ENCODE assay signal across 9 mouse cellular contexts in the genomic region with DNA sequence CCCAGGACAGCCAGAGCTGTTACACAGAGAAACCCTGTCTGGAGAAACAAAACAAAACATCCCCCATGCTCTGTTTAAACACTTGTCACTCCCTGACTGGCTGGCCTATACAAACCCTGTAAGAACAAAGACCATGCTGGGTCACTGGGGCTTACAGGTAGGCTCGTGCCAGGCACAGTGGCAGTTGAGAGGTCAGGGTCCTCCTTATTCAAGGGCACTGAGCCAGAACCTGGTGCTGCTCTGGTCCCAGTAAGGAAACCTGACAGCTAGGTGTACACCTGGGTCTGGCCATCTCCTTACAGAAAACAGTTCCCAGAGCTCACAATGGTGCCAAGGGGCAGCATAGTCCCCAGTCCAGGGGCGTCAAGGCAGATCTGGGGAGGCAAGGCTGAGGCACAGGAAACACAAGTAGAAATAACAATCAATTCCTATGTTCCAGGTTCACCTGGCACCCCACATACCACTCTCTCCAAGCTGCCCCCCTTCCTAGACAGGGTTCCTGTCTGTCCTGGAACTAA. TPM values are rescaled to one million over a fixed set of nuclear protein-coding genes. Genes with fewer than 3 reads are reported as not detected.
A peak's percentile ranks its signal among the peaks of the same experiment; 100 is the strongest.
DNase-seq lines count a peak whose midpoint lies in the region; ATAC-seq and TF ChIP-seq lines count a peak whose summit lies in the region.
"Had no signal": no experiment of that assay in that cellular context is flagged by ENCODE, and none has a peak within 500 bp of the region (broad histone marks: within the 10 kb centered on the region; RNA-seq: fewer than 3 reads in every experiment).

No protein-coding gene starts in this region.

- intact Hi-C loops in left cerebral cortex, postnatal 36 days (cut with DNase I): no loop called here

- in situ Hi-C loops in ES-E14 (cut with MboI; ENCODE audit: low sequenced_read_pairs in 2 of 2, unreplicated experiment in 2 of 2): no loop called here

- no peaks in the 10 kb centered on the region for H3K27me3 ChIP-seq in heart, embryonic 11.5 days (ENCODE audit: control insufficient read depth, insufficient read depth, low read length)
- no peaks in the 10 kb centered on the region for H3K27me3 ChIP-seq in hindbrain, embryonic 13.5 days

- H3K4me3 ChIP-seq in heart, embryonic 11.5 days (ENCODE audit: low read depth, low read length): peak overlapping the region; percentile 92
- H3K4me3 ChIP-seq in ES-E14 (ENCODE audit: insufficient read depth in 1 of 2, low read depth in 1 of 2, low read length in 2 of 2, poor library complexity in 1 of 2, severe bottlenecking in 1 of 2) (peak overlapping the region; percentile 88 to 93; a peak in 3 of 4 replicates), macrophage (ENCODE audit: inconsistent target) (peak overlapping the region; percentile 64; the same call in 1 of the 2 replicates)
- H3K4me3 ChIP-seq in hindbrain, embryonic 13.5 days: peak overlapping the region; percentile 91

- H3K4me1 ChIP-seq in heart, embryonic 11.5 days (ENCODE audit: control insufficient read depth, insufficient read depth, low read length): peaks cover 35% of the 10 kb centered on the region
- peaks cover 2 to 17% of the 10 kb centered on the region in 2 experiments; a peak in 1 of 4 replicates for H3K4me1 ChIP-seq in ES-E14 (ENCODE audit: control insufficient read depth in 2 of 2, insufficient read depth in 2 of 2, low read length in 2 of 2, poor library complexity in 1 of 2)
- H3K4me1 ChIP-seq in hindbrain, embryonic 13.5 days (replicated peaks): peaks cover 46% of the 10 kb centered on the region

- no peaks in the 10 kb centered on the region for H3K9me3 ChIP-seq in heart, embryonic 11.5 days (replicated peaks; ENCODE audit: control insufficient read depth, low read length)
- no peaks in the 10 kb centered on the region for H3K9me3 ChIP-seq in ES-E14 (ENCODE audit: control insufficient read depth, insufficient read depth, low read depth, low read length)
- no peaks in the 10 kb centered on the region for H3K9me3 ChIP-seq in hindbrain, embryonic 13.5 days

- no peak for ATAC-seq in heart, embryonic 11.5 days (replicated peaks; ENCODE audit: insufficient number of reproducible peaks, low FRiP score, low TSS enrichment)
- ATAC-seq in hindbrain, embryonic 13.5 days (ENCODE audit: low FRiP score): no peak

- 85% methylated on average over 2 of the region's 2 CpGs for WGBS in heart, embryonic 11.5 days (ENCODE audit: insufficient replicate concordance)
- WGBS in hindbrain, embryonic 13.5 days: 62% methylated on average over 2 of the region's 2 CpGs
- 72% methylated on average over 2 of the region's 2 CpGs for WGBS in macrophage (ENCODE audit: missing documents)

- peak overlapping the region; percentile 96 for H3K4me2 ChIP-seq in heart, embryonic 11.5 days
- H3K4me2 ChIP-seq in hindbrain, embryonic 13.5 days: peak overlapping the region; percentile 97

- peaks cover 20% of the 10 kb centered on the region for H3K36me3 ChIP-seq in heart, embryonic 11.5 days (ENCODE audit: control insufficient read depth, insufficient read depth, low read length)
- H3K36me3 ChIP-seq in ES-E14 (ENCODE audit: control insufficient read depth, insufficient read depth, low read length, poor library complexity, severe bottlenecking): peaks cover 35% of the 10 kb centered on the region
- peaks cover 31% of the 10 kb centered on the region for H3K36me3 ChIP-seq in hindbrain, embryonic 13.5 days
- peaks cover 13% of the 10 kb centered on the region; the same call in 1 of the 2 replicates for H3K36me3 ChIP-seq in macrophage (ENCODE audit: inconsistent target)

- H3K27ac ChIP-seq in heart, embryonic 11.5 days (ENCODE audit: low read depth, low read length): no peak overlapping the region
- no peak overlapping the region for H3K27ac ChIP-seq in ES-E14 (ENCODE audit: insufficient read depth, low read depth, low read length, poor library complexity, severe bottlenecking)
- H3K27ac ChIP-seq in hindbrain, embryonic 13.5 days: no peak overlapping the region
- H3K27ac ChIP-seq in macrophage: no peak overlapping the region

- H3K79me2 ChIP-seq in macrophage (ENCODE audit: inconsistent target): peaks cover 43% of the 10 kb centered on the region

- H3K9ac ChIP-seq in heart, embryonic 11.5 days (ENCODE audit: low read depth, low read length): peak overlapping the region; percentile 92; the same call in 1 of the 2 replicates
- peak overlapping the region; percentile 95; the same call in 1 of the 2 replicates for H3K9ac ChIP-seq in ES-E14 (ENCODE audit: insufficient read depth, low read depth, low read length, poor library complexity, severe bottlenecking)
- peak overlapping the region; percentile 95 for H3K9ac ChIP-seq in hindbrain, embryonic 13.5 days

- no peak for DNase-seq in heart, adult 18-20 months
- DNase-seq in ES-E14 (ENCODE audit: low read depth, low spot score): no peak
- no peak for DNase-seq in adrenal gland, adult 8-10 months
- no peak for DNase-seq in left cerebral cortex, postnatal 36 days (ENCODE audit: low spot score in 2 of 2)
- DNase-seq in adipocyte (ENCODE audit: low spot score): no peak
- DNase-seq: cerebellum, postnatal 14 days had no signal

TF ChIP-seq in ES-E14, 5 proteins besides CTCF, POLR2A, EP300 and RAD21 (continues in another document):
- TF ChIP-seq ZC3H11A (IDR thresholded peaks at IDR 0.05; ENCODE audit: borderline replicate concordance, low read depth, low read length) (no peak), ZNF384 (IDR thresholded peaks at IDR 0.05; ENCODE audit: low read depth, low read length) (no peak), MAFK (IDR thresholded peaks at IDR 0.05; ENCODE audit: insufficient read depth, low read depth, low read length) (no peak), CHD2 (IDR thresholded peaks at IDR 0.05; ENCODE audit: low read depth, low read length) (no peak)

RNA-seq across cellular contexts. Expression of a gene that starts 1.5 kb away (rescaled TPM):
- polyA plus RNA-seq in heart, embryonic 11.5 days (2014; fragmentation: Nextera tagmentation; extraction: Ambion mirVana): 63.1 and 69.0 TPM in 2 replicates
- total RNA-seq in heart, adult 18-20 months (2021): 10 to 100 TPM; 22.0 to 23.1 TPM
- total RNA-seq in ES-E14 (2012; rRNA removed): 66.7 and 70.8 TPM in 2 replicates
- polyA plus RNA-seq in hindbrain, embryonic 13.5 days (2015; fragmentation: Nextera tagmentation; extraction: Ambion mirVana): 87.9 and 90.7 TPM in 2 replicates
- 10 to 100 TPM in 25 of 26 experiments, 1 to 10 TPM in 1; 9.5 to 76.9 (median 33.4) TPM for total RNA-seq in macrophage (2018; cell fraction: chromatin; rRNA removed)
- 10 to 100 TPM; 17.6 to 33.5 (median 25.7) TPM for total RNA-seq in macrophage (2018; cell fraction: cytosol; rRNA removed)
- total RNA-seq in macrophage (2018; cell fraction: nucleus; rRNA removed): 10 to 100 TPM in 25 of 26 experiments, 1 to 10 TPM in 1; 9.1 to 65.2 (median 30.7) TPM
- polyA plus RNA-seq in macrophage (2018): 20.1 to 34.6 TPM (median 21.2 TPM) in 3 replicates
- total RNA-seq in adrenal gland, adult 8-10 months (2022): 10 to 100 TPM; 45.2 to 61.9 (median 50.8) TPM
- total RNA-seq in left cerebral cortex, postnatal 36 days (2021): 100 to 1,000 TPM in 1 of 2 experiments, 10 to 100 TPM in 1; 92.7 to 104 TPM

RNA-seq across cellular contexts. Expression of a gene that starts 10.4 kb away (rescaled TPM):
- 0.26 TPM in 1 of 2 replicates, not detected in the other for polyA plus RNA-seq in heart, embryonic 11.5 days (2014; fragmentation: Nextera tagmentation; extraction: Ambion mirVana)
- not detected for total RNA-seq in heart, adult 18-20 months (2021)
- total RNA-seq in ES-E14 (2012; rRNA removed): 1.5 and 1.9 TPM in 2 replicates
- polyA plus RNA-seq in hindbrain, embryonic 13.5 days (2015; fragmentation: Nextera tagmentation; extraction: Ambion mirVana): 1.00 and 2.1 TPM in 2 replicates
- not detected for total RNA-seq in macrophage (2018; cell fraction: chromatin; rRNA removed)
- total RNA-seq in macrophage (2018; cell fraction: cytosol; rRNA removed): not detected
- total RNA-seq in macrophage (2018; cell fraction: nucleus; rRNA removed): not detected
- not detected in 3 replicates for polyA plus RNA-seq in macrophage (2018)
- total RNA-seq in adrenal gland, adult 8-10 months (2022): 1 to 10 TPM in 2 of 4 experiments, under 1 TPM in 1, not detected in 1; 0.38 to 1.2 (median 1.1) TPM
- 1 to 10 TPM; 4.0 to 4.7 TPM for total RNA-seq in left cerebral cortex, postnatal 36 days (2021)

RNA-seq across cellular contexts. Expression of a gene that starts 11.8 kb away (rescaled TPM):
- 11.4 TPM in 2 replicates for polyA plus RNA-seq in heart, embryonic 11.5 days (2014; fragmentation: Nextera tagmentation; extraction: Ambion mirVana)
- 1 to 10 TPM; 3.5 to 4.5 TPM for total RNA-seq in heart, adult 18-20 months (2021)
- 5.7 and 7.1 TPM in 2 replicates for total RNA-seq in ES-E14 (2012; rRNA removed)
- 1.3 and 1.4 TPM in 2 replicates for polyA plus RNA-seq in hindbrain, embryonic 13.5 days (2015; fragmentation: Nextera tagmentation; extraction: Ambion mirVana)
- under 1 TPM in 4 of 26 experiments, not detected in 22; 0.39 to 0.65 (median 0.53) TPM for total RNA-seq in macrophage (2018; cell fraction: chromatin; rRNA removed)
- total RNA-seq in macrophage (2018; cell fraction: cytosol; rRNA removed): under 1 TPM; 0.19 to 0.94 (median 0.37) TPM
- total RNA-seq in macrophage (2018; cell fraction: nucleus; rRNA removed): under 1 TPM in 9 of 26 experiments, not detected in 17; 0.30 to 0.61 (median 0.42) TPM
- 0.12 to 0.67 TPM (median 0.47 TPM) in 3 replicates for polyA plus RNA-seq in macrophage (2018)
- total RNA-seq in adrenal gland, adult 8-10 months (2022): 10 to 100 TPM in 2 of 4 experiments, 1 to 10 TPM in 2; 8.8 to 55.0 (median 26.2) TPM
- total RNA-seq in left cerebral cortex, postnatal 36 days (2021): 1 to 10 TPM; 2.8 to 3.6 TPM

RNA-seq across cellular contexts. Expression of a gene that starts 18.9 kb away (rescaled TPM):
- polyA plus RNA-seq in heart, embryonic 11.5 days (2014; fragmentation: Nextera tagmentation; extraction: Ambion mirVana): 22.7 and 23.6 TPM in 2 replicates
- total RNA-seq in heart, adult 18-20 months (2021): 10 to 100 TPM; 46.3 to 49.5 TPM
- total RNA-seq in ES-E14 (2012; rRNA removed): 109 and 159 TPM in 2 replicates
- 37.1 and 42.4 TPM in 2 replicates for polyA plus RNA-seq in hindbrain, embryonic 13.5 days (2015; fragmentation: Nextera tagmentation; extraction: Ambion mirVana)
- total RNA-seq in macrophage (2018; cell fraction: chromatin; rRNA removed): 10 to 100 TPM in 24 of 26 experiments, 1 to 10 TPM in 2; 7.6 to 61.8 (median 24.3) TPM
- total RNA-seq in macrophage (2018; cell fraction: cytosol; rRNA removed): 10 to 100 TPM in 20 of 26 experiments, 1 to 10 TPM in 6; 4.1 to 21.5 (median 14.2) TPM
- total RNA-seq in macrophage (2018; cell fraction: nucleus; rRNA removed): 10 to 100 TPM in 20 of 26 experiments, 1 to 10 TPM in 6; 5.7 to 50.2 (median 22.8) TPM
- polyA plus RNA-seq in macrophage (2018): 11.4 to 13.9 TPM (median 11.7 TPM) in 3 replicates
- total RNA-seq in adrenal gland, adult 8-10 months (2022): 10 to 100 TPM; 58.5 to 79.0 (median 70.8) TPM
- total RNA-seq in left cerebral cortex, postnatal 36 days (2021): 10 to 100 TPM; 44.9 to 49.7 TPM

RNA-seq across cellular contexts. Expression of a gene that starts 25.5 kb away (rescaled TPM):
- polyA plus RNA-seq in heart, embryonic 11.5 days (2014; fragmentation: Nextera tagmentation; extraction: Ambion mirVana): not detected in 2 replicates
- not detected for total RNA-seq in heart, adult 18-20 months (2021)
- total RNA-seq in ES-E14 (2012; rRNA removed): 0.27 and 0.37 TPM in 2 replicates
- polyA plus RNA-seq in hindbrain, embryonic 13.5 days (2015; fragmentation: Nextera tagmentation; extraction: Ambion mirVana): 0.18 TPM in 1 of 2 replicates, not detected in the other
- not detected for total RNA-seq in macrophage (2018; cell fraction: chromatin; rRNA removed)
- not detected for total RNA-seq in macrophage (2018; cell fraction: cytosol; rRNA removed)
- not detected for total RNA-seq in macrophage (2018; cell fraction: nucleus; rRNA removed)
- not detected in 3 replicates for polyA plus RNA-seq in macrophage (2018)
- under 1 TPM in 2 of 4 experiments, not detected in 2; 0.13 to 0.38 TPM for total RNA-seq in adrenal gland, adult 8-10 months (2022)
- under 1 TPM; 0.74 to 0.79 TPM for total RNA-seq in left cerebral cortex, postnatal 36 days (2021)
